Mouse (Mus musculus): Measurements from ENCODE around the gene Prm3.
"Not testable (repeated sequence)": the region's sequence is repeated elsewhere in the genome, so short reads cannot be mapped to it uniquely, and the experiment has no call there.

Gene Prm3

GRCm38 (mm10) chr16:10790702-10791101 is at the start of gene Prm3:
Gene Prm3, minus strand, starts transcription at chr16:10790914.
- DNase-seq, result no peak

GRCm38 (mm10) chr16:10840018-10840417 is 49.3 kb upstream of the Prm3 start:
- DNase-seq, result no peak

- DNase-seq, result peak in 1 of 2 experiments; percentile 21
Observed at GRCm38 (mm10) chr16:10838487-10839245, 48.0 kb upstream of the Prm3 start.

GRCm38 (mm10) chr16:10837903-10838302 is 47.2 kb upstream of the Prm3 start:
- DNase-seq, result no peak

- DNase-seq, result no peak
Observed at GRCm38 (mm10) chr16:10837250-10837649, 46.5 kb upstream of the Prm3 start.

GRCm38 (mm10) chr16:10836388-10836787 is 45.7 kb upstream of the Prm3 start:
- DNase-seq, result no peak

- peak; percentile 89 to 95 for DNase-seq
Observed at GRCm38 (mm10) chr16:10834911-10835587, 44.3 kb upstream of the Prm3 start, which contains the start of gene Rmi2. Gene Rmi2, plus strand, starts transcription at chr16:10835059.

- DNase-seq, result no peak
Observed at GRCm38 (mm10) chr16:10834542-10834910, 43.8 kb upstream of the Prm3 start.

- peak; percentile 33 to 64 for DNase-seq
Observed at GRCm38 (mm10) chr16:10828461-10828805, 37.7 kb upstream of the Prm3 start.

GRCm38 (mm10) chr16:10827766-10828460 is 37.2 kb upstream of the Prm3 start:
- DNase-seq, result no peak

GRCm38 (mm10) chr16:10827269-10827668 is 36.6 kb upstream of the Prm3 start:
- no peak for DNase-seq

GRCm38 (mm10) chr16:10825840-10826239 is 35.1 kb upstream of the Prm3 start:
- DNase-seq, result no peak

- no peak for DNase-seq
Observed at GRCm38 (mm10) chr16:10824536-10824935, 33.8 kb upstream of the Prm3 start.

GRCm38 (mm10) chr16:10821387-10821786 is 30.7 kb upstream of the Prm3 start:
- DNase-seq, result no peak

GRCm38 (mm10) chr16:10819966-10820365 is 29.3 kb upstream of the Prm3 start:
- no peak for DNase-seq

- DNase-seq, result no peak
Observed at GRCm38 (mm10) chr16:10818579-10819135, 27.9 kb upstream of the Prm3 start.

GRCm38 (mm10) chr16:10814864-10815263 is 24.1 kb upstream of the Prm3 start:
- no peak for DNase-seq

- DNase-seq, result no peak
Observed at GRCm38 (mm10) chr16:10813726-10814125, 23.0 kb upstream of the Prm3 start.

GRCm38 (mm10) chr16:10812865-10813371 is 22.2 kb upstream of the Prm3 start, which contains the start of gene Gm11172:
Gene Gm11172, plus strand, starts transcription at chr16:10812915.
- no peak for DNase-seq

- DNase-seq, result no peak
Observed at GRCm38 (mm10) chr16:10810376-10810775, 19.7 kb upstream of the Prm3 start.

- no peak for DNase-seq
Observed at GRCm38 (mm10) chr16:10805789-10806527, 15.2 kb upstream of the Prm3 start, which contains the start of gene Prm1. Gene Prm1, minus strand, starts transcription at chr16:10805839.

GRCm38 (mm10) chr16:10802420-10802819 is 11.7 kb upstream of the Prm3 start:
- not testable (repeated sequence) for DNase-seq

Measured in kidney, postnatal 25 days (tissue).